Mouse (Mus musculus): ENCODE measurements at regions not wholly inside any gene's neighbourhood (a gene's known extent, or its start where the extent isn't known, plus 50 kb on each side); places are given as distances from the start of the nearest gene placed in this dataset.

DNA sequence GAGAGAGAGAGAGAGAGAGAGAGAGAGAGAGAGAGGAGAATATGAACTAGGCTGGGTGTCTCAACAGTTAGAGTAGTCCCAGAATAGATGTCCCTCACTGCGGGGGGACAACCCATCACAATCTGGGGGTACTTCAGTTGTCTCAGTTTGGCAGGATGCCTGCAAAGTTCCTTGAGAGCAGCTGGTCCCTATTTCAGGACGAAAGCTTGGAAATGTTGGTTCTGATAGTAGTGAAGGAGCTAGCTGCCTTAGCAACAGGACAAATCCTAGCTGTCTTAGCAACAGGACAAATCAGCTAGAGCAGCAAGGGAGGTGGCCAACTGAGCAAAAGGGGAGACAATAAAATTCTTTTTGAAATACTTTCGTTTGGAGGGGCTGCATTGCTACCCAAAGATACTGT lies 139.9 kb upstream of the Frg1 start:
- TF ChIP-seq EP300 (IDR thresholded peaks at IDR 0.05; ENCODE audit: low read depth) (no peak), CTCF (IDR thresholded peaks at IDR 0.05; ENCODE audit: low read depth) (no peak)
- no peak overlapping the region for H3K4me2 ChIP-seq (ENCODE audit: low read depth, low read length)
- ATAC-seq (no peak), DNase-seq (no peak)
- no peaks in the 10 kb centered on the region for H3K9me3 ChIP-seq (ENCODE audit: low read length)
- no peak overlapping the region for H3K9ac ChIP-seq (replicated peaks)
- no peak overlapping the region for H3K27ac ChIP-seq (ENCODE audit: low read depth)
- no peaks in the 10 kb centered on the region for H3K4me1 ChIP-seq (ENCODE audit: insufficient read depth)
- 66% methylated on average over 3 of the region's 3 CpGs for WGBS (ENCODE audit: insufficient replicate concordance)
- no peak overlapping the region for H3K4me3 ChIP-seq (ENCODE audit: low read depth, low read length)
- H3K36me3 ChIP-seq (replicated peaks; ENCODE audit: insufficient read depth, low read length): no peaks in the 10 kb centered on the region
- H3K27me3 ChIP-seq (ENCODE audit: insufficient read depth, low read length): no peaks in the 10 kb centered on the region

DNA sequence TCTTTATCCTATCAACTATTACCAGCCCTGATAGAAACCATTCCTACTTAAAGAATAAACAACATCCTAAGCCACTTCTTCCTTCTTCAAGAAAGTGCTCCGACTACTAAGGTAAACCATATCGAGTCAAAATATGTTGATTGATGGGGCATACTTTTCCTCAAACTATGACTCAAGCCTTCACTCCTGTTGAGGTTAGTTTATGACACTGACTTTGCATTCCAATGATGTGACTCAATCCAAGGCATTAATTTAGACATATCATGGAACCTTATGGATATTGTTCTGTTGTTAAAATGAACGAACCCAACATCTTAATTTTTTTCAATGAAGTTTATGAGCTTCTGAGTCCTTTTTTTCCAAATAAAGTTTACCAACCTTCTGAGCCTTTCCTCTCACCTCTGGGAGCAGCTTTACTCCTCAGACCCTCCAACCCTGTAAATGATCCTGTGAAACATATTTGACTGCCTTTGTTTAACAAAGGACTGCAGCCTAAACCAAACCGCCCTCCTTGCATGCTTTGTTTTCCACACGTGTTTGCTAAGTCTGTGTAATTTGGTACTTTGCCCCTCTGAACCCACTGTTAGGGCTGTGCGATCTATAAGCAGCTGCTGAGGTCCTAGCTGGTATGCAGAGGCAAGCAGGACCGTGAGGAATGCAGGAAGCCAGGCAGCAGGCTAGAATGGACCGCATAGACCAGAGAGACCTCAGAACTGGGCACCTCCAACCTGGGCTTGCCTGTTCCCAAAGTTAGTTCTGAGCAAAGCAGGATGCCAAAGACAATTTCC lies 136.1 kb upstream of the Frg1 start:
- DNase-seq: peak; percentile 14
- H3K9me3 ChIP-seq (ENCODE audit: low read length): no peaks in the 10 kb centered on the region
- no peak overlapping the region for H3K4me2 ChIP-seq (ENCODE audit: low read depth, low read length)
- WGBS (ENCODE audit: insufficient replicate concordance): 55% methylated on average over 8 of the region's 8 CpGs
- H3K27ac ChIP-seq (ENCODE audit: low read depth): no peak overlapping the region
- ATAC-seq: peak; percentile 75
- no peaks in the 10 kb centered on the region for H3K27me3 ChIP-seq (ENCODE audit: insufficient read depth, low read length)
- no peak overlapping the region for H3K4me3 ChIP-seq (ENCODE audit: low read depth, low read length)
- H3K9ac ChIP-seq (replicated peaks): no peak overlapping the region
- H3K4me1 ChIP-seq (ENCODE audit: insufficient read depth): no peaks in the 10 kb centered on the region
- H3K36me3 ChIP-seq (replicated peaks; ENCODE audit: insufficient read depth, low read length): no peaks in the 10 kb centered on the region
- no peak for TF ChIP-seq CTCF (IDR thresholded peaks at IDR 0.05; ENCODE audit: low read depth)
- TF ChIP-seq EP300 (IDR thresholded peaks at IDR 0.05; ENCODE audit: low read depth): no peak

DNA sequence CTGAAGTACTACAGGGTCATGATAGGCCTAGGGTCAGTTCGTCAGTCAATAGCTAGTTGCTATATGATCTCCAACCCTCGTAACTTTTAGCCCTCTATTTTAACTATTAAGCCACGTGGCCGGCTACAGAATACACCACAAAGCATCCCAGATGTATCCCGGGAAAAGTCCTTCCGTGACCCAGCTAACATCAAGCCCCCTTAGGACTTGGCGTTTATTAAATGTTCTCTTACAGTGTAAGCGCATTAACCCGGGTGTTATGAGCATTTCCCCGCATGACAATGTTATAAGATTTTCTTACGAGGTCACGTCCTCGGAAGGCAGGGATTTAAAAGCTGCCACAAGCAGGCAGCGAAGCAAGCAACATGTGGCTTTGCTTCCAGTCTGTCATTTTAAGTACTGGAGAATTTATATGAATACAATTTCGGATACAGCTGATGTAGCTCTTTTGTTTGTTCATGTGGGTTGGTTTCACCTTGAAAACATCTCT lies 135.1 kb upstream of the Frg1 start:
- Histone ChIP-seq H3K9me3 (ENCODE audit: low read length) (no peaks in the 10 kb centered on the region), H3K36me3 (replicated peaks; ENCODE audit: insufficient read depth, low read length) (no peaks in the 10 kb centered on the region), H3K9ac (replicated peaks) (no peak overlapping the region), H3K27me3 (ENCODE audit: insufficient read depth, low read length) (no peaks in the 10 kb centered on the region), H3K4me2 (ENCODE audit: low read depth, low read length) (no peak overlapping the region), H3K4me1 (ENCODE audit: insufficient read depth) (no peaks in the 10 kb centered on the region), H3K4me3 (ENCODE audit: low read depth, low read length) (no peak overlapping the region), H3K27ac (ENCODE audit: low read depth) (no peak overlapping the region)
- 85% methylated on average over 15 of the region's 15 CpGs for WGBS (ENCODE audit: insufficient replicate concordance)
- TF ChIP-seq CTCF (IDR thresholded peaks at IDR 0.05; ENCODE audit: low read depth) (no peak), EP300 (IDR thresholded peaks at IDR 0.05; ENCODE audit: low read depth) (no peak)
- ATAC-seq: no peak
- no peak for DNase-seq

- no peak for DNase-seq
- no peak overlapping the region for H3K9ac ChIP-seq (replicated peaks)
- H3K4me3 ChIP-seq (ENCODE audit: low read depth, low read length): no peak overlapping the region
- H3K9me3 ChIP-seq (ENCODE audit: low read length): no peaks in the 10 kb centered on the region
- no peaks in the 10 kb centered on the region for H3K36me3 ChIP-seq (replicated peaks; ENCODE audit: insufficient read depth, low read length)
- ATAC-seq: no peak
- TF ChIP-seq CTCF (IDR thresholded peaks at IDR 0.05; ENCODE audit: low read depth): no peak
- no peak for TF ChIP-seq EP300 (IDR thresholded peaks at IDR 0.05; ENCODE audit: low read depth)
- no peak overlapping the region for H3K4me2 ChIP-seq (ENCODE audit: low read depth, low read length)
- H3K4me1 ChIP-seq (ENCODE audit: insufficient read depth): no peaks in the 10 kb centered on the region
- H3K27me3 ChIP-seq (ENCODE audit: insufficient read depth, low read length): no peaks in the 10 kb centered on the region
- 65% methylated on average over 2 of the region's 2 CpGs for WGBS (ENCODE audit: insufficient replicate concordance)
- H3K27ac ChIP-seq (ENCODE audit: low read depth): no peak overlapping the region
Measured at GRCm38 (mm10) chr8:41550095-41550420, 133.2 kb upstream of the Frg1 start.

DNA sequence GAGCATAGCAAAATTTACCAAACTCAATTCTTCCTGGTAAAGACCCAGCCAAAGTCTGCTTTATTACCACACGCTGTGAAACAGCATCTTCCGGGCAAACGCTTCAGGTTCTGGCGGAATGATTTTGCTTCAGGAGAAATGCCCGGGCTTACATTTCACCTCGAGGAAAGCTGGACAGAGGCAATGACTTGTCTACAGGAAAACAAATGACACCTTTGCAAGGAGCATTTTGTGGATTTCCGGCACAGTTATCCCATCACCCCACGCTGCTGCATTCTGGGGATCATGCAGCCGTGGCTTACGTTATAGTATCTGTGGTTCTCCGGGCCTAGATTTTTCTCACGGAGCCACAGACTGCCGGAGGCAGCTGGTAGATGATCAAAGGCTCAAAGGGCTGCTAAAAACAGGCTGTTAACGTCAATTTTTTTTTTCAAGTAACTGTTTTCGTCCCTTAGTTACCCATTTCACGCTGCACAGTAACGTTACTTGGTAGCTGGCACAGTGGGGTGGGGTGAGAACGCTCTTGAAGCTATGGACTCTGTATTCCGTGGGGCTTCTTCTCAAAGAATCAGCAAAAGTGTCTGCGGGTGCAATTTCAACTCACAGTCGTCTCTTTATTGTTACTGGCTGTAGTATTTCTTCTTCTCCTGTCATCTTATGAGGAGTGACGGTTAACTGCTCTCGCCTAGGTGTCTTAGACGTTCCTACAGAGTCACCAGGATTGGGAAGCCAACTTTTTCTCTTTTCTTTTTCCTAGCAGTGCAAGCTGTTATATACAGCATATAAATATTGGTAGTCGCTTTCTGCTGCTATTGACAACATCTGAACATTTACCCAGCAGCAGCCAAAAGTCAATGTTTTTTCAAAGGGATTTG lies 132.6 kb upstream of the Frg1 start:
- no peak overlapping the region for H3K9ac ChIP-seq (replicated peaks)
- H3K27ac ChIP-seq (ENCODE audit: low read depth): no peak overlapping the region
- DNase-seq (no peak), ATAC-seq (no peak)
- no peaks in the 10 kb centered on the region for H3K4me1 ChIP-seq (ENCODE audit: insufficient read depth)
- TF ChIP-seq CTCF (IDR thresholded peaks at IDR 0.05; ENCODE audit: low read depth) (no peak), EP300 (IDR thresholded peaks at IDR 0.05; ENCODE audit: low read depth) (no peak)
- H3K4me3 ChIP-seq (ENCODE audit: low read depth, low read length): no peak overlapping the region
- H3K36me3 ChIP-seq (replicated peaks; ENCODE audit: insufficient read depth, low read length): no peaks in the 10 kb centered on the region
- H3K4me2 ChIP-seq (ENCODE audit: low read depth, low read length): no peak overlapping the region
- H3K27me3 ChIP-seq (ENCODE audit: insufficient read depth, low read length): no peaks in the 10 kb centered on the region
- WGBS (ENCODE audit: insufficient replicate concordance): 77% methylated on average over 25 of the region's 25 CpGs
- no peaks in the 10 kb centered on the region for H3K9me3 ChIP-seq (ENCODE audit: low read length)

DNA sequence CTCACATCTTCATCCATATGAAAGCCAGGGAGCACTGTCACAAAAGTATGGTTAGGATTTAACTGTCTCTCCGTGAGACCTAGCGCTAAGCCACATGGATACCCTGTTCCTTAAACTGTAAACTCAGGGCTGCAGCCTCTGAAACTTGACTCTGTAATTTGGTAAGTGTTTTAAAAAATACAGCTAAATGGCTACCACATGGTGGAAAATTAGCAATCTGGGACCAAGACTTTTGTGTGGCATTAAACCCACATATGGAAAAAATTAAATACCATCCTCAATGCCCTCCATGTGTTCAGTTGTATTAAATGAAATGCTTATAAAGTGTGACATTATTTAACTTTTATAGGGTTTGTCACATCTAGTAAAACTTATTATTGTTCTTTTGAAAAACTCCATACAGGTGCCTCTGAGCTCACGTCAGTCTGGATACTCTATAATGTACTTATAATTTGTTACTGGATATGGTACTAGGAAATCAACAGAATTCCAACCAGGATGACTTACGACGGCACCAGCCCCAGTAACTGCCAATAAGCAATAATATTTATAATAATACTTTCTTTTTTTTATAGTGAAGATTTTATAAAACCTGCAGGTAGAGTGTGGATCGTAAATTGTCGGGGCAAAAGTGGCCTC lies 131.0 kb upstream of the Frg1 start:
- Histone ChIP-seq H3K4me1 (ENCODE audit: insufficient read depth) (no peaks in the 10 kb centered on the region), H3K4me2 (ENCODE audit: low read depth, low read length) (no peak overlapping the region), H3K36me3 (replicated peaks; ENCODE audit: insufficient read depth, low read length) (no peaks in the 10 kb centered on the region), H3K4me3 (ENCODE audit: low read depth, low read length) (no peak overlapping the region), H3K27me3 (ENCODE audit: insufficient read depth, low read length) (no peaks in the 10 kb centered on the region), H3K9me3 (ENCODE audit: low read length) (no peaks in the 10 kb centered on the region), H3K9ac (replicated peaks) (no peak overlapping the region), H3K27ac (ENCODE audit: low read depth) (no peak overlapping the region)
- no peak for DNase-seq
- ATAC-seq: no peak
- TF ChIP-seq CTCF (IDR thresholded peaks at IDR 0.05; ENCODE audit: low read depth): no peak
- no peak for TF ChIP-seq EP300 (IDR thresholded peaks at IDR 0.05; ENCODE audit: low read depth)
- WGBS (ENCODE audit: insufficient replicate concordance): 84% methylated on average over 7 of the region's 7 CpGs

Measured in liver, postnatal 0 days (tissue).